Mouse (Mus musculus) heart, embryonic 11.5 days (tissue): ENCODE data around the gene Cox7a2l. TPM values are rescaled to one million over a fixed set of nuclear protein-coding genes. Genes with fewer than 3 reads are reported as not detected.
A peak's percentile ranks its signal among the peaks of the same experiment; 100 is the strongest.

Experiments used
- ATAC-seq: fragments of 200-750 bp; cut with Nextera tagmentation; replicated peaks from 2 replicates; pipeline ENCODE4 v1.8.0; 2017; ENCODE audit warnings: moderate library complexity; ENCODE audit not compliant: insufficient number of reproducible peaks, low FRiP score, low TSS enrichment
- H3K27ac ChIP-seq: fragments of 300-500 bp; sonication (generic); 2 replicates; pipeline ENCODE4 v1.5.1; 2014; ENCODE audit warnings: mild to moderate bottlenecking, low read depth, low read length
- H3K27me3 ChIP-seq: fragments of 300-500 bp; sonication (generic); 2 replicates; pipeline ENCODE4 v1.6.1; 2014; ENCODE audit warnings: mild to moderate bottlenecking, low read length, mixed read lengths; ENCODE audit not compliant: control insufficient read depth, insufficient read depth
- H3K36me3 ChIP-seq: fragments of 300-500 bp; sonication (generic); 2 replicates; pipeline ENCODE4 v1.6.1; 2014; ENCODE audit warnings: mild to moderate bottlenecking, low read length, moderate library complexity, mixed read lengths; ENCODE audit not compliant: control insufficient read depth, insufficient read depth
- H3K4me1 ChIP-seq: fragments of 300-500 bp; sonication (generic); 2 replicates; pipeline ENCODE4 v1.6.1; 2014; ENCODE audit warnings: low read length; ENCODE audit not compliant: control insufficient read depth, insufficient read depth
- H3K4me2 ChIP-seq: fragments of 300-500 bp; sonication (generic); 2 replicates; pipeline ENCODE4 v1.6.1; 2014; ENCODE audit warnings: mild to moderate bottlenecking, moderate library complexity
- H3K4me3 ChIP-seq: fragments of 300-500 bp; sonication (generic); 2 replicates; pipeline ENCODE4 v1.5.1; 2014; ENCODE audit warnings: low read depth, low read length
- H3K9ac ChIP-seq: fragments of 300-500 bp; sonication (generic); 2 replicates; pipeline ENCODE4 v1.6.1; 2014; ENCODE audit warnings: mild to moderate bottlenecking, low read depth, low read length, moderate library complexity
- H3K9me3 ChIP-seq: fragments of 300-500 bp; sonication (generic); replicated peaks from 2 replicates; pipeline ENCODE4 v1.6.1; 2016; ENCODE audit warnings: low read length; ENCODE audit not compliant: control insufficient read depth
- WGBS: fragments of 180-500 bp; shearing (Covaris S2); extraction: QIAGEN DNeasy Blood & Tissue Kit; methylation state at CpG from one replicate; pipeline ENCODE4 v1.1.7; 2014; ENCODE audit not compliant: insufficient replicate concordance; 5-methylcytosine and 5-hydroxymethylcytosine counted together
- polyA plus RNA-seq: library from polyadenylated mRNA; unstranded; fragments of >200 nt; fragmentation: Nextera tagmentation; extraction: Ambion mirVana; gene quantifications from 2 replicates; pipeline ENCODE4 v1.2.1, GENCODE M21; 2014

Cox7a2l gene
- 202 and 217 TPM in 2 replicates for polyA plus RNA-seq

DNA sequence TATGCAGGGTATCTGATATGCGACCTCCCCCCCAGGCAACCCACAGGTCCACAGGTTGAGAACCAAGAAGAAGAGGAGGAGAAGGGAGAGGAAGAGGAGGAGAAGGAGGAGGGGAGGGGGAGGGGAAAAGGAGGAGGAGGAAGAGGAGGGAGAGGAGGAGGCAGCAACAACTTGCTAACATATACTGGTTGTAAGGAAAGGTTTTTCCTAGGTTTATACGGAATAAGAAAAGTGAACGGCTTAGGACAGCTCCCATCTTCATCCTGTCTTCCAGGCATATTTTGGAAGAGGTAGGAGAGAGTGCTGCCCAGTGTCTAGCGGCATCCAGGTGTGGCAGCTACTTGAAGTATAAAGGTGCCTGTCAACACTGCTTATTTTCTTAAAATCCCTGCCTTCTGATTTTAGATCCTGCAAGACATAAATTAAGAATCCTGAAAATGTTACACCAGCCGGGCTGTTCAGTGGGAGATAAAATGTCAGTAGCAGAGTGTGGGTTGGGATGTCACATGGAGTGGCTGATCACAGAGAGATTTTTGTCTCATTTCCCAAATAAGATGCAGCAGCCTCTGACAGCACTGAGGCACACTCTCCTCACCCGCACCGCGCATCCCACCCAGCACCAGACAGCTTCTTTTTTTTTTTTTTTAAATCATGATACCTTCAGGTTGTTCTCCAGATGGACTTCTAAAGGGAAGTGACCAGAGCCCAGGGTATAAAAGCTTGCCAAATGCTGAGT, at the start of gene Cox7a2l:
Cox7a2l (minus strand) TSS at position 51 of the 736 bp plus-strand sequence.
- H3K9me3 ChIP-seq = no peaks in the 10 kb centered on the region
- no peak within 1 kb of the TSS for H3K27ac ChIP-seq
- ATAC-seq = no peak
- H3K4me1 ChIP-seq = peaks cover 10% of the 10 kb centered on the region
- 88% methylated on average over 8 of the region's 8 CpGs for WGBS
- no peaks in the 10 kb centered on the region for H3K27me3 ChIP-seq
- no peak within 1 kb of the TSS for H3K9ac ChIP-seq
- H3K36me3 ChIP-seq = no peaks in the 10 kb centered on the region
- no peak within 1 kb of the TSS for H3K4me2 ChIP-seq
- H3K4me3 ChIP-seq = no peak within 1 kb of the TSS

DNA sequence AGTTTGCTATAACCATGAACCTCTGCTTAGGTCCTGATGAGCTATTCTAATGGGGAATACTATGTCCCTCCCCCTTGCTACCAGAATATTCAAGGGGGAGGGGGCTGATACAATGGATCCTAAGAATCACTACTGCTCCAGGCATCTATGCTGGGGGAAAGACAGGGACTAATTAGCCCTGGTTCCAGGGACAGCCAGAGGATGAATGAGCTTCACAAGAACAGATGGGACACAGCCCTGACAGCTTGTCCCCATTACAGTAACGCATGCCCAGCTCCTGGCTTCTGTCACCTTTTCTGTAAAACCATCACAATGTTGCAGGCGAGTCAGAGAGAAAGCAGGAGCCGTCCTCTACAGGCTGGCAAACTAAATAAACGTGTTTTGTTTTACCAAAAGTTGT, 48.4 kb upstream of the Cox7a2l start:
- peaks cover 7% of the 10 kb centered on the region; the same call in 1 of the 2 replicates for H3K4me1 ChIP-seq

DNA sequence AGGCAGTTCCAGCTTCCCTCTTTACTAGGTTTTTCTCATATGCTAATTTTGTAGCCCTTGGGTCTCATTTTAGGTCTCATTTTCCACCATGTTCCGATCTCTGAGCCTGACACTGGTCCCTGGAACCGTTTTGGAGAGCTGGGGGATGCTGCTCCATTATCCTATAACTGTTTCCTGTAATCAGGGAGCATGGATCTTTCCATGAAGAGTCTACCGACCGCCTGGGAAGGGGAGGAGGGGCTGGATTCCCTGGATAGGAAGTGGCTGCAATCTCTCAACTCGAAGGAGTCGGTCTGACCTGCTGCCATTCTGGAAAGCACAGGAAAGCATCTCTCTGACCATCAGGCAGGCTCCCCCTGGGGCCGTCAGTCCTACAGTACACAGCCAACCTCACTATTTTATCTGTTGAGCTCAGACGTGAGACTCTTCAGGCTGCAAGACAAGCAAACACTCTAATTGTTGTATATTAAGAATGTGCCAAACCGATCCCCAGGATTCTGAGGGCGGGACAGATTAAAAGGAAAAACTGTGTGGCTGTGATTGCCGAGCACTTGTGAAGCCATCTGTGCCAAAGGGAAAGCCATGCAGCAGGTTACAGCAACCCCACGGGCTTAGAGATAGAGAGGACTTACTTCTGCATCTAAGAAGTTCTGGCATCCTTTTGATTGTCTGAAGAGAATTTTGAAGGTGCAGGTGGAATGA, 47.1 kb upstream of the Cox7a2l start:
- no peak overlapping the region for H3K4me3 ChIP-seq
- peaks cover 7% of the 10 kb centered on the region; the same call in 1 of the 2 replicates for H3K4me1 ChIP-seq
- peak overlapping the region; percentile 40 for H3K4me2 ChIP-seq
- WGBS = 43% methylated on average over 12 of the region's 12 CpGs
- H3K9ac ChIP-seq = no peak overlapping the region
- H3K9me3 ChIP-seq = no peaks in the 10 kb centered on the region; the same call in 1 of the 2 replicates
- ATAC-seq = 0 out of 2 replicates have a peak, but pooled peaks have one; percentile 50
- H3K36me3 ChIP-seq = no peaks in the 10 kb centered on the region
- no peaks in the 10 kb centered on the region for H3K27me3 ChIP-seq
- H3K27ac ChIP-seq = peak overlapping the region; percentile 29; the same call in 1 of the 2 replicates

More for the DNA sequence above, 48.4 kb upstream of the Cox7a2l start:
- Histone ChIP-seq H3K4me2 (no peak overlapping the region), H3K36me3 (no peaks in the 10 kb centered on the region), H3K27me3 (no peaks in the 10 kb centered on the region), H3K9me3 (no peaks in the 10 kb centered on the region; the same call in 1 of the 2 replicates), H3K9ac (no peak overlapping the region), H3K27ac (no peak overlapping the region), H3K4me3 (no peak overlapping the region)
- ATAC-seq = no peak
- WGBS = 54% methylated on average over 4 of the region's 4 CpGs

DNA sequence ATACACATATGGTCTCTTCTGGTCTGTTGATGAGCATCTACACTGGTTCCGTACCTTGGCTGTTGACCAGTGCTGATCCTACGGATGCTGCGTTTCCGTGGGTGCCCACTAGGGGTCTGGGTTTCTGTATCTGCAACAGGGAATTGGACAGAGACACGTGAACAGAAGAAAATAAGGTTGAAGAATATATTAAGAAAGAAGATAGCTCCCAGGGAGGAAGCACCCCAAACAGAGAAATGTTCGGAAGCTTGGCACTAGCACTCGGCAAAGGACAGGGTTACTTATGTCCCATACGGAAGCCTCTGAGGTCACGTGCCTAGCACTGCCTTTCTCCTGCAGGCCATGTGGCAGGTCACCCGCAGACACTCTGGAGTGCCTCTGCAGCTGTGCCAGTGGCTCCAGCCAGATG, 46.6 kb upstream of the Cox7a2l start:
- H3K9ac ChIP-seq = no peak overlapping the region
- 38% methylated on average over 10 of the region's 10 CpGs for WGBS
- ATAC-seq = peak; percentile 78; the same call in 1 of the 2 replicates
- H3K4me1 ChIP-seq = peaks cover 7% of the 10 kb centered on the region; the same call in 1 of the 2 replicates
- H3K36me3 ChIP-seq = no peaks in the 10 kb centered on the region
- no peaks in the 10 kb centered on the region; the same call in 1 of the 2 replicates for H3K9me3 ChIP-seq
- H3K27ac ChIP-seq = peak overlapping the region; percentile 29; the same call in 1 of the 2 replicates
- H3K27me3 ChIP-seq = no peaks in the 10 kb centered on the region
- peak overlapping the region; percentile 40 for H3K4me2 ChIP-seq
- no peak overlapping the region for H3K4me3 ChIP-seq

DNA sequence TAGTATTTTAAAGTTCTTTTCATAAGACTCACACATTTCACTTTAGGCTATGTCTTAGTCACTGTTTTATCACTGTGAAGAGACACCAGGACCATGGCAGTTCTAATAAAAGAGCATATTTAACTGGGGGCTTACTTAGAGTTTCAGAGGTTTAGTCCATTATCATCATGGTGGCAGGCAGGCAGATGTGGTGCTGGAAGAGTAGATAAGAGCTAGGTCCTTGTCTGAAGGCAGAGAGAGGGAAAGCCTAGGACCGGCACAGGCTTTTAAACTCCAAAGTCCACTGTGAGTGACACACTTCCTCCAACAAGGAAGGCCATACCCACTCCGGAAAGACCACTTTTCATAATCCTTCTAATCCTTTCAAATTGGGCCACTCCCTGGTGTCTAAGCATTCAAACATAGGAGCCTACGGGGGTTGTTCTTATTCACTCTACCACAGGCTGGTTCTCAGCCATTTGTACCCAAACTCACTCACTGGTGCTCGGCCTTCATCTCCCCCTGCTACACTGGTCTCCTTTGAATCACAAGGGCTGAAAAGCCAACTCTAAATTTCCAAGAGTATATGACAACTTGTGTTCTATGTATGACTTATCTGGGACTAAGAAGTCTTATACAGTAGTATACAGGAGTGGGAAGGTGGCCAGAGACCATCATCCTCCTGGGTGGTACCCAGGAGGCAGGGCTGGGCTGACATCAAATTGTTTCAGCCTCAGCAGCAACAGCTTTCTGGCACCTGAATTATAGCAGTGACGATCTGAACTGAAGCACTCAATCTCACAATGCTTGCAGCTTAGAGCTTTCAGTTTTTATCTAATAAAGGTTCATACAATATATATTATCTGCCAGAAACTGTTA, 45.3 kb upstream of the Cox7a2l start:
- H3K4me1 ChIP-seq = peaks cover 7% of the 10 kb centered on the region; the same call in 1 of the 2 replicates
- H3K27me3 ChIP-seq = no peaks in the 10 kb centered on the region
- no peak overlapping the region for H3K9ac ChIP-seq
- no peaks in the 10 kb centered on the region for H3K36me3 ChIP-seq
- no peak overlapping the region for H3K4me3 ChIP-seq
- no peaks in the 10 kb centered on the region; the same call in 1 of the 2 replicates for H3K9me3 ChIP-seq
- peak; percentile 84 for ATAC-seq
- 83% methylated on average over 5 of the region's 5 CpGs for WGBS
- peak overlapping the region; percentile 46 for H3K27ac ChIP-seq
- no peak overlapping the region; the same call in 1 of the 2 replicates for H3K4me2 ChIP-seq

DNA sequence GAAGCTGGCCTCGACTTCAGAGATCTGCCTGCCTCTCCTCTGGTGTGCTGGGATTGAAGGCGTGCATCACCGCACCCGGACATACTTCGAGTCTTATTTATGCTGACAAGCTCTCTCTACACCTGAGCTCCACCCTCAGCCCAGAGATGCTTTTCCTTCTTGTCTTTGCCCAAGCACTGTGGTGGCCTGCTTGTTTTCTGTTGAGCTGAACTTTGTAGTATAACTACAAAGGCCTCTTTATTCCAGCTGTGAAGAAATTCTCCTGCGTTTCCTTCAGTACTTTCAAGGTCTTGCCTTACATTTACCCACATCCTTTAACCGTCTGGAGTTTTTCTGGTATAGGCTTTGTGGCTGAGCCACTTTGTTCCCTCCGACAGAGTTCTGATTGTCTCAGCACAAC, 42.0 kb upstream of the Cox7a2l start:
- Histone ChIP-seq H3K9me3 (no peaks in the 10 kb centered on the region; the same call in 1 of the 2 replicates), H3K9ac (no peak overlapping the region), H3K27me3 (no peaks in the 10 kb centered on the region), H3K36me3 (no peaks in the 10 kb centered on the region), H3K4me3 (no peak overlapping the region), H3K4me1 (peaks cover 3% of the 10 kb centered on the region; the same call in 1 of the 2 replicates), H3K4me2 (no peak overlapping the region), H3K27ac (no peak overlapping the region)
- ATAC-seq = no peak
- 79% methylated on average over 8 of the region's 8 CpGs for WGBS

DNA sequence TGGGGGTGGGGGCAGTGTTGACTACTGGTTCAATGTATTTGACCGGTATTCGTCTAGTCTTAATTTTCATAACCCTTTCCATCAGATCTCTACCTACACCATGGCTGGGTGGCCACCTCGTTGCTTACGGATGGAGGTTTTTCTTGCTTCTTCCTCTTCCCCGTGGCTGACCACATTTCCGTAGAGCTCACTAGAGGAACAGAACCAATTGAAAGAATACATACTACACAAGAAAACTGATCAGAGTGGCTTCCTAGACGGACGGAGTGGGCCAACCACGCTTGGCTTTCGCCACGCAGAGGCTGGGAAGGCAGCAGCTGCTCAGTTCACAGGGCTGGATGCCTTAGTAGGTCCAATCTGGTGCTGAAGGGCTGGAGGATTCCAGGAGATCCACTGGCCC, 38.7 kb upstream of the Cox7a2l start:
- Histone ChIP-seq H3K4me2 (no peak overlapping the region), H3K9me3 (no peaks in the 10 kb centered on the region), H3K9ac (no peak overlapping the region), H3K4me3 (no peak overlapping the region), H3K27ac (no peak overlapping the region), H3K36me3 (no peaks in the 10 kb centered on the region), H3K27me3 (no peaks in the 10 kb centered on the region), H3K4me1 (no peaks in the 10 kb centered on the region)
- 95% methylated on average over 11 of the region's 11 CpGs for WGBS
- no peak for ATAC-seq

DNA sequence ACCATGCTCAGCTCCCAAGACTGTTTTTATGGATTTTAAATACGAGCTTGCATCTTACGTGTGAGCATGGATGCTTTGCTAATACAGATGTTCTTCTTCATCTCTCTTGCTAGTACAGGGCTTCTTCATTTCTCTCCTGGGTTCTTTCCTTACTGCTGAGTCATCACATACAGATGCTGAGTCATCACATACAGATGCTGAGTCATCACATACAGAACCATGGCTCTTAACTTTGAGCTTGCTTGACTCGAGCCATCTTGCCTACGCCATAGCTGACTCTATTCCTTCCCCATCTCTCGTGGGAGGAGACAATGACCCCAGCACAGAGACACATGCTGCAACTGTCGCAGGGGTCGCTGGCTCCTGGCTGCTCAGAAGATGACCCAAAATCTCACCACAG, 37.9 kb upstream of the Cox7a2l start:
- Histone ChIP-seq H3K27me3 (no peaks in the 10 kb centered on the region), H3K9me3 (no peaks in the 10 kb centered on the region), H3K4me1 (no peaks in the 10 kb centered on the region), H3K36me3 (no peaks in the 10 kb centered on the region), H3K4me3 (no peak overlapping the region), H3K9ac (no peak overlapping the region), H3K4me2 (no peak overlapping the region), H3K27ac (no peak overlapping the region)
- no peak for ATAC-seq
- 82% methylated on average over 7 of the region's 7 CpGs for WGBS
